Mouse (Mus musculus): ENCODE results near the gene Maco1. TPM values are rescaled to one million over a fixed set of nuclear protein-coding genes. Genes with fewer than 3 reads are reported as not detected.

Gene Maco1
- total RNA-seq, 1 experiment, result 56.1 TPM

DNA sequence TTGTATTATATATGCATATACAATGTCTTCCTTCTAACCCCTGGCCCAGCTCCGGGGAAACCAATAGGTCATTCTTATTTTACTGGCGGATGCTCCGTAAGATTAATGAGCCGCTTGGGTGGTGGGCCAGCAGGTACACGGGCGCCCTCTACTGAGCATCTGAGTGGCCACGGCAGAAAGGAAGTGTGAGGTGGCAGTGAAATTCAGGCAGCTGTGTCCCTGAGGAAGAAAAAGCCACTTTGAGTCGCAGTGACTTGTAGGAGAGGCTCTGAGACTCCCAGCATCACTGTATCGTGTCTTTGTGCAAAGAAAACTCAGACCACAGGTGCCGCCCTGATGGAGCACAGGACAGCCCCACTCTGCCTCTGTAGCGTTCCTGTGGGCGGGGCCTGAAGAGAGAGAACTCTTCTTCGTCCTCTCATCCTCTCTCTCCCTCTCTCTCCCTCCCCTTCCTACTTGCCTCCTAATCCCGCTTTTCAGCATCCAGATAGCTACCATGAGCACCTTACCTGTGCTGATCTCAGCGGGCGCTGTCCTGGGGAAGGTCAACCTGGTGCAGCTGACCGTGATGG lies 26.4 kb upstream of the Maco1 start:
- peak; percentile 62 for DNase-seq (ENCODE audit: low read depth, low spot score)
- no peaks in the 10 kb centered on the region for H3K36me3 ChIP-seq (ENCODE audit: control insufficient read depth, insufficient read depth, low read length, poor library complexity, severe bottlenecking)
- peaks cover 3 to 13% of the 10 kb centered on the region in 2 experiments; a peak in 3 of 4 replicates for H3K4me1 ChIP-seq (ENCODE audit: control insufficient read depth in 2 of 2, insufficient read depth in 2 of 2, low read length in 2 of 2, poor library complexity in 1 of 2)
- peak overlapping the region; percentile 46 to 53 for H3K4me3 ChIP-seq (ENCODE audit: insufficient read depth in 1 of 2, low read depth in 1 of 2, low read length in 2 of 2, poor library complexity in 1 of 2, severe bottlenecking in 1 of 2)
- in situ Hi-C loops (cut with MboI; ENCODE audit: low sequenced_read_pairs in 2 of 2, unreplicated experiment in 2 of 2), result no loop called here
- H3K27ac ChIP-seq (ENCODE audit: insufficient read depth, low read depth, low read length, poor library complexity, severe bottlenecking), result no peak overlapping the region
- H3K9me3 ChIP-seq (ENCODE audit: control insufficient read depth, insufficient read depth, low read depth, low read length), result no peaks in the 10 kb centered on the region
- TF ChIP-seq CHD2 (IDR thresholded peaks at IDR 0.05; ENCODE audit: low read depth, low read length), result no peak
- TF ChIP-seq MAFK (IDR thresholded peaks at IDR 0.05; ENCODE audit: insufficient read depth, low read depth, low read length), result no peak
- TF ChIP-seq ZC3H11A (IDR thresholded peaks at IDR 0.05; ENCODE audit: borderline replicate concordance, low read depth, low read length), result no peak
- no peak for TF ChIP-seq ZNF384 (IDR thresholded peaks at IDR 0.05; ENCODE audit: low read depth, low read length)
- no peak for TF ChIP-seq HCFC1 (IDR thresholded peaks at IDR 0.05; ENCODE audit: borderline replicate concordance, insufficient read depth, low read length)
- H3K9ac ChIP-seq (ENCODE audit: insufficient read depth, low read depth, low read length, poor library complexity, severe bottlenecking), result no peak overlapping the region

DNA sequence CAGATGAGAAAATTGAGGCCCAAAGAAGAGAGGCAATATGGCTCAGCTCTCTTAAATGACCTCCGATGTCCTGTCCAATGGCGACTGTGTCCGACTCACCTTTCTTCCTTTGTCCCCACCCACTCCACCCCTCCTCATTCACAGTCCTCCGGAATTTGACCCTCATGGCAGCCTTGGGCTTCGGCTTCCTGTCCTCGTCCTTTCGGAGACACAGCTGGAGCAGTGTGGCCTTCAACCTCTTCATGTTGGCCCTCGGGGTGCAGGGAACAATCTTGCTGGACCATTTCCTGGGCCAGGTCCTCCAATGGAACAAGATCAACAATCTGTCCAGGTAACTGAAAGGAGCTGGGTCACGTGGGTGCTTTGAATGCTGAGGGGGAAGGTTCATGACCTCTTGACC lies 23.0 kb upstream of the Maco1 start:
- H3K9ac ChIP-seq (ENCODE audit: insufficient read depth, low read depth, low read length, poor library complexity, severe bottlenecking), result peak overlapping the region; percentile 51; the same call in 1 of the 2 replicates
- H3K36me3 ChIP-seq (ENCODE audit: control insufficient read depth, insufficient read depth, low read length, poor library complexity, severe bottlenecking), result no peaks in the 10 kb centered on the region
- no peak for TF ChIP-seq ZC3H11A (IDR thresholded peaks at IDR 0.05; ENCODE audit: borderline replicate concordance, low read depth, low read length)
- no peak for TF ChIP-seq MAFK (IDR thresholded peaks at IDR 0.05; ENCODE audit: insufficient read depth, low read depth, low read length)
- no peak for TF ChIP-seq CHD2 (IDR thresholded peaks at IDR 0.05; ENCODE audit: low read depth, low read length)
- no peak for TF ChIP-seq HCFC1 (IDR thresholded peaks at IDR 0.05; ENCODE audit: borderline replicate concordance, insufficient read depth, low read length)
- TF ChIP-seq ZNF384 (IDR thresholded peaks at IDR 0.05; ENCODE audit: low read depth, low read length), result no peak
- H3K9me3 ChIP-seq (ENCODE audit: control insufficient read depth, insufficient read depth, low read depth, low read length), result no peaks in the 10 kb centered on the region
- H3K4me1 ChIP-seq (ENCODE audit: control insufficient read depth in 2 of 2, insufficient read depth in 2 of 2, low read length in 2 of 2, poor library complexity in 1 of 2), result peaks cover 3 to 22% of the 10 kb centered on the region in 2 experiments; a peak in 3 of 4 replicates
- DNase-seq (ENCODE audit: low read depth, low spot score), result no peak
- in situ Hi-C loops (cut with MboI; ENCODE audit: low sequenced_read_pairs in 2 of 2, unreplicated experiment in 2 of 2), result no loop called here
- no peak overlapping the region; the same call in 1 of the 2 replicates for H3K27ac ChIP-seq (ENCODE audit: insufficient read depth, low read depth, low read length, poor library complexity, severe bottlenecking)
- peak overlapping the region; percentile 19 to 44 for H3K4me3 ChIP-seq (ENCODE audit: insufficient read depth in 1 of 2, low read depth in 1 of 2, low read length in 2 of 2, poor library complexity in 1 of 2, severe bottlenecking in 1 of 2)

DNA sequence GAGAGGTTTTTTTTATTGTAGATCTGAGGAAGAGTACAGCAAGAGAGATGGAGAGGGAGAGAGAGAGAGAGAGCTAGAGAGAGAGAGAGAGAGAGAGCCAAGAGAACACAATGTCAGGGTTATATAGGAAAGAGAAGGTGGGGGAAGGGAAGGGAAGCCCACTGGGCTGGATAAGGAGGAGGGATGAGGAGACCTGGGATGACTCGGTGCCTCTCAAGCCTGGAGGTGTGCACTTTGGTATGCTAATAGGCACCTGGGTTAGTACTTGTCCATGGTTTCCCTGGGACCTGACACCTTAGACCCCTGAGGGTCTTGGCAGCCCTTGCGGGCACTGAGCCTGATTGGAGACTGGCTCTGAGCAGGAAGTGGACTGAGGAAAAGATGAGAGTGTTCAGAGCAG lies 18.8 kb upstream of the Maco1 start:
- DNase-seq (ENCODE audit: low read depth, low spot score), result no peak
- no peaks in the 10 kb centered on the region for H3K36me3 ChIP-seq (ENCODE audit: control insufficient read depth, insufficient read depth, low read length, poor library complexity, severe bottlenecking)
- H3K9me3 ChIP-seq (ENCODE audit: control insufficient read depth, insufficient read depth, low read depth, low read length), result no peaks in the 10 kb centered on the region
- TF ChIP-seq ZNF384 (IDR thresholded peaks at IDR 0.05; ENCODE audit: low read depth, low read length) (no peak), ZC3H11A (IDR thresholded peaks at IDR 0.05; ENCODE audit: borderline replicate concordance, low read depth, low read length) (no peak), HCFC1 (IDR thresholded peaks at IDR 0.05; ENCODE audit: borderline replicate concordance, insufficient read depth, low read length) (no peak), MAFK (IDR thresholded peaks at IDR 0.05; ENCODE audit: insufficient read depth, low read depth, low read length) (no peak), CHD2 (IDR thresholded peaks at IDR 0.05; ENCODE audit: low read depth, low read length) (no peak)
- in situ Hi-C loops (cut with MboI; ENCODE audit: low sequenced_read_pairs in 2 of 2, unreplicated experiment in 2 of 2), result no loop called here
- H3K9ac ChIP-seq (ENCODE audit: insufficient read depth, low read depth, low read length, poor library complexity, severe bottlenecking), result no peak overlapping the region
- H3K4me3 ChIP-seq (ENCODE audit: insufficient read depth in 1 of 2, low read depth in 1 of 2, low read length in 2 of 2, poor library complexity in 1 of 2, severe bottlenecking in 1 of 2), result no peak overlapping the region; a peak in 1 of 4 replicates
- H3K4me1 ChIP-seq (ENCODE audit: control insufficient read depth in 2 of 2, insufficient read depth in 2 of 2, low read length in 2 of 2, poor library complexity in 1 of 2), result peaks cover 10 to 48% of the 10 kb centered on the region in 2 experiments; a peak in 3 of 4 replicates
- H3K27ac ChIP-seq (ENCODE audit: insufficient read depth, low read depth, low read length, poor library complexity, severe bottlenecking), result peak overlapping the region; percentile 76

DNA sequence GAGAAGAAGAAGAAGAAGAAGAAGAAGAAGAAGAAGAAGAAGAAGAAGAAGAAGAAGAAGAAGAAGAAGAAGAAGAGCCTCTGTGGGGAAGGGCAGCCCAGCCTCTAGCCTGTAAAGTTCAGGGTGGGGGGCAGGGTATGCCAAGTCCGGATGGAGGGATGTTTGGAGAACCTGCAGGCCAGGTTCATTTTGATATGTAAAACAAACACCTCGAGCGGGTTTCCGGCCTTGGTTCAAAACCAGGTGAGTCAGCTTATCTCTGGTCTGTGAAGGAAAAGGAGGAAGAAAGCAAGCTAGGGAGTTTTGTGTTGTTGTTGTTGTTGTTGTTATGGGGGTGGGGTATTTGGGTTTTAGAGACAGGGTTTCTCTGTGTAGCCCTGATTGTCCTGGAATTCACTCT lies 18.3 kb upstream of the Maco1 start:
- H3K4me1 ChIP-seq (ENCODE audit: control insufficient read depth in 2 of 2, insufficient read depth in 2 of 2, low read length in 2 of 2, poor library complexity in 1 of 2), result peaks cover 10 to 48% of the 10 kb centered on the region in 2 experiments; a peak in 3 of 4 replicates
- no peaks in the 10 kb centered on the region for H3K36me3 ChIP-seq (ENCODE audit: control insufficient read depth, insufficient read depth, low read length, poor library complexity, severe bottlenecking)
- DNase-seq (ENCODE audit: low read depth, low spot score), result no peak
- no peak overlapping the region for H3K9ac ChIP-seq (ENCODE audit: insufficient read depth, low read depth, low read length, poor library complexity, severe bottlenecking)
- H3K9me3 ChIP-seq (ENCODE audit: control insufficient read depth, insufficient read depth, low read depth, low read length), result no peaks in the 10 kb centered on the region
- in situ Hi-C loops (cut with MboI; ENCODE audit: low sequenced_read_pairs in 2 of 2, unreplicated experiment in 2 of 2), result no loop called here
- no peak overlapping the region for H3K4me3 ChIP-seq (ENCODE audit: insufficient read depth in 1 of 2, low read depth in 1 of 2, low read length in 2 of 2, poor library complexity in 1 of 2, severe bottlenecking in 1 of 2)
- TF ChIP-seq ZC3H11A (IDR thresholded peaks at IDR 0.05; ENCODE audit: borderline replicate concordance, low read depth, low read length) (no peak), ZNF384 (IDR thresholded peaks at IDR 0.05; ENCODE audit: low read depth, low read length) (no peak), MAFK (IDR thresholded peaks at IDR 0.05; ENCODE audit: insufficient read depth, low read depth, low read length) (0 out of 2 replicates have a peak, but pooled peaks have one; percentile 43), CHD2 (IDR thresholded peaks at IDR 0.05; ENCODE audit: low read depth, low read length) (no peak), HCFC1 (IDR thresholded peaks at IDR 0.05; ENCODE audit: borderline replicate concordance, insufficient read depth, low read length) (no peak)
- peak overlapping the region; percentile 76; the same call in 1 of the 2 replicates for H3K27ac ChIP-seq (ENCODE audit: insufficient read depth, low read depth, low read length, poor library complexity, severe bottlenecking)
